Comparison of ENCODE assay signal across 16 mouse cellular contexts in genomic region chr9:110548261-110548660, GRCm38 (mm10).
"Had no signal": no experiment of that assay in that cellular context is flagged by ENCODE, and none has a peak within 500 bp of the region (broad histone marks: within the 10 kb centered on the region; RNA-seq: fewer than 3 reads in every experiment).

No protein-coding gene starts in this region.

- H3K27ac ChIP-seq: kidney, embryonic 15.5 days; limb, embryonic 15.5 days; midbrain, embryonic 12.5 days; neural tube, embryonic 13.5 days had no signal

- H3K4me1 ChIP-seq: kidney, embryonic 15.5 days; limb, embryonic 15.5 days; midbrain, embryonic 12.5 days had no signal

- H3K9ac ChIP-seq: kidney, embryonic 15.5 days; limb, embryonic 15.5 days; lung, embryonic 14.5 days; midbrain, embryonic 12.5 days; neural tube, embryonic 13.5 days had no signal

- DNase-seq: kidney, adult 18-20 months; kidney, postnatal 25 days; layer of hippocampus, adult 9-11 months; layer of hippocampus, postnatal 36 days; lung, embryonic 14.5 days; lung, postnatal 10 days; lung, postnatal 4 days; retina, postnatal 1 day; right cerebral cortex, postnatal 14 days; thymus, postnatal 36 days had no signal

- H3K9me3 ChIP-seq: kidney, embryonic 15.5 days; limb, embryonic 15.5 days; megakaryocyte, embryonic 14.5 days; midbrain, embryonic 12.5 days; neural tube, embryonic 13.5 days had no signal

- H3K27me3 ChIP-seq: kidney, embryonic 15.5 days; limb, embryonic 15.5 days; megakaryocyte, embryonic 14.5 days; midbrain, embryonic 12.5 days; neural tube, embryonic 13.5 days had no signal

- H3K4me3 ChIP-seq: kidney, embryonic 15.5 days; limb, embryonic 15.5 days; megakaryocyte, embryonic 14.5 days; midbrain, embryonic 12.5 days; neural tube, embryonic 13.5 days had no signal

- ATAC-seq: midbrain, embryonic 16.5 days had no signal

- H3K4me2 ChIP-seq: kidney, embryonic 15.5 days; limb, embryonic 15.5 days; lung, embryonic 14.5 days; midbrain, embryonic 12.5 days; neural tube, embryonic 13.5 days had no signal
